Mouse (Mus musculus) intestine, embryonic 14.5 days (tissue): Measurements from ENCODE around the gene Grin3b. TPM values are rescaled to one million over a fixed set of nuclear protein-coding genes. Genes with fewer than 3 reads are reported as not detected.

ENCODE experiments used
- ATAC-seq: fragments of 200-750 bp; cut with Nextera tagmentation; replicated peaks from 2 replicates; pipeline ENCODE4 v1.8.0; 2017; ENCODE audit warnings: low read depth, moderate number of reproducible peaks, moderate TSS enrichment, moderate library complexity; ENCODE audit not compliant: low FRiP score, low TSS enrichment
- DNase-seq: peaks from one replicate; pipeline ENCODE4 v3.0.0-alpha.2; 2018; ENCODE audit warnings: low spot score
- H3K27ac ChIP-seq: fragments of 300-500 bp; sonication (generic); 2 replicates; pipeline ENCODE4 v1.5.1; 2014; ENCODE audit warnings: low read depth, mild to moderate bottlenecking, control low read depth
- H3K27me3 ChIP-seq: fragments of 300-500 bp; sonication (generic); replicated peaks from 2 replicates; pipeline ENCODE4 v1.6.1; 2014; ENCODE audit warnings: low read length, control low read depth; ENCODE audit not compliant: control insufficient read depth, insufficient read depth
- H3K36me3 ChIP-seq: fragments of 300-500 bp; sonication (generic); 2 replicates; pipeline ENCODE4 v1.6.1; 2014; ENCODE audit warnings: low read length, control low read depth; ENCODE audit not compliant: control insufficient read depth, insufficient read depth
- H3K4me1 ChIP-seq: fragments of 300-500 bp; sonication (generic); replicated peaks from 2 replicates; pipeline ENCODE4 v1.6.1; 2014; ENCODE audit warnings: low read length, control low read depth, mixed read lengths; ENCODE audit not compliant: control insufficient read depth, insufficient read depth
- H3K4me2 ChIP-seq: fragments of 300-500 bp; sonication (generic); 2 replicates; pipeline ENCODE4 v1.6.1; 2014; ENCODE audit warnings: low read length
- H3K4me3 ChIP-seq: fragments of 300-500 bp; sonication (generic); 2 replicates; pipeline ENCODE4 v1.5.1; 2014; ENCODE audit warnings: low read depth, low read length, control low read depth, mixed read lengths
- H3K9ac ChIP-seq: fragments of 300-500 bp; sonication (generic); 2 replicates; pipeline ENCODE4 v1.6.1; 2014; ENCODE audit warnings: mild to moderate bottlenecking, low read length
- H3K9me3 ChIP-seq: fragments of 300-500 bp; sonication (generic); 2 replicates; pipeline ENCODE4 v1.6.1; 2016; ENCODE audit warnings: low read length, control low read depth; ENCODE audit not compliant: control insufficient read depth
- WGBS: fragments of 180-500 bp; shearing (Covaris S2); extraction: QIAGEN DNeasy Blood & Tissue Kit; methylation state at CpG from one replicate; pipeline ENCODE4 v1.1.7; 2014; 5-methylcytosine and 5-hydroxymethylcytosine counted together
- polyA plus RNA-seq: library from polyadenylated mRNA; unstranded; fragments of >200 nt; fragmentation: Nextera tagmentation; extraction: Ambion mirVana; gene quantifications from 2 replicates; pipeline ENCODE4 v1.2.1, GENCODE M21; 2014

Grin3b gene
- polyA plus RNA-seq = 0.23 and 0.28 TPM in 2 replicates

- whole genome bisulfite sequencing = 8% methylated on average over 43 of the region's 47 CpGs
- no peak; the same call in 1 of the 2 replicates for ATAC-seq
These were observed at the start of gene Grin3b for GRCm38 (mm10) chr10:79970415-79971182. Grin3b (plus strand) TSS chr10:79970715.

DNA sequence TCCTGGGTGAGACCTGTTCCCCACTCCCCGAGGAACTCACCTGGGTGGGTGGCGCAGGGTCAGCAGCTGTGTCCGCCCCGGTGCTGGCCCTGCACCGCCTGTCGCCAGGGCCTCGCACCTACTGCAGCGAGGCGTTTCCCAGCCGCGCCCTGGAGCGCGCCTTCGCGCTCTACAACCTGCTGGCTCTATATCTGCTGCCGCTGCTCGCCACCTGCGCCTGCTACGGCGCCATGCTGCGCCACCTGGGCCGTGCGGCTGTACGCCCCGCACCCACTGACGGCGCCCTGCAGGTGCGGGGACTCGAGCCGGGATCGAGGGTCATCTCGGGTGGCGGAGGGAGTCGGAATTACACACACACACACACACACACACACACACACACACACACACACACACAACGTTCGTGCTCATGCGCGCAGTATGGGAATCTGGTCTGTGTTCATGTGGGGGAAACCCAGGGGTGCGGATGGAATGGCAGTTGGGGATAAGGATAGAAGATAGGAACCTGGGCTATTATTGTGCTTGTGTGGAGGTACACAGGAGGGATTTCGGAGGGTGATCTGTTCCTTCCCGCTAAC is 49.5 kb upstream of the Grin3b start, which contains the start of gene R3hdm4:
Gene R3hdm4, minus strand, starts transcription at position 251 of the 578 bp plus-strand sequence.
- Histone ChIP-seq H3K4me1 (peaks cover 30% of the 10 kb centered on the region), H3K9ac (peak within 1 kb of the TSS; percentile 21; the same call in 1 of the 2 replicates), H3K27me3 (peaks cover 57% of the 10 kb centered on the region), H3K4me2 (peak within 1 kb of the TSS; percentile 47), H3K27ac (no peak within 1 kb of the TSS), H3K9me3 (no peaks in the 10 kb centered on the region), H3K4me3 (peak within 1 kb of the TSS; percentile 24), H3K36me3 (no peaks in the 10 kb centered on the region)
- DNase-seq = peak; percentile 61
- no peak for ATAC-seq
- WGBS = 3% methylated on average over 41 of the region's 41 CpGs

More at GRCm38 (mm10) chr10:79970415-79971182, at the start of gene Grin3b:
- H3K4me3 ChIP-seq = peak within 1 kb of the TSS; percentile 45
- H3K27ac ChIP-seq = no peak within 1 kb of the TSS
- H3K9me3 ChIP-seq = no peaks in the 10 kb centered on the region
- H3K36me3 ChIP-seq = peaks cover 33% of the 10 kb centered on the region
- peak; percentile 67 for DNase-seq
- H3K4me2 ChIP-seq = peak within 1 kb of the TSS; percentile 56
- H3K27me3 ChIP-seq = peaks cover 22% of the 10 kb centered on the region
- no peaks in the 10 kb centered on the region; the same call in none of the 2 replicates for H3K4me1 ChIP-seq
- peak within 1 kb of the TSS; percentile 34; the same call in 1 of the 2 replicates for H3K9ac ChIP-seq

DNA sequence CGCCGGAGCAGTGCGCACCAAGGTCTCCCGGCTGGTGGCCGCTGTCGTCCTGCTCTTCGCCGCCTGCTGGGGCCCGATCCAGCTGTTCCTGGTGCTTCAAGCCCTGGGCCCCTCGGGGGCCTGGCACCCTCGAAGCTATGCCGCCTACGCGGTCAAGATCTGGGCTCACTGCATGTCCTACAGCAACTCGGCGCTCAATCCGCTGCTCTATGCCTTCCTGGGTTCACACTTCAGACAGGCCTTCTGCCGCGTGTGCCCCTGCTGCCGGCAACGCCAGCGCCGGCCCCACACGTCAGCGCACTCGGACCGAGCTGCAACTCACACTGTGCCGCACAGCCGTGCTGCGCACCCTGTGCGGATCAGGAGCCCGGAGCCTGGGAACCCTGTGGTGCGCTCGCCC is 48.9 kb upstream of the Grin3b start:
- H3K9me3 ChIP-seq = no peaks in the 10 kb centered on the region
- peaks cover 57% of the 10 kb centered on the region for H3K27me3 ChIP-seq
- peak overlapping the region; percentile 21; the same call in 1 of the 2 replicates for H3K9ac ChIP-seq
- no peak for ATAC-seq
- peak overlapping the region; percentile 24 for H3K4me3 ChIP-seq
- no peaks in the 10 kb centered on the region for H3K36me3 ChIP-seq
- H3K4me2 ChIP-seq = peak overlapping the region; percentile 47
- DNase-seq = peak; percentile 74
- H3K4me1 ChIP-seq = peaks cover 32% of the 10 kb centered on the region
- 2% methylated on average over 34 of the region's 34 CpGs for WGBS
- no peak overlapping the region for H3K27ac ChIP-seq

DNA sequence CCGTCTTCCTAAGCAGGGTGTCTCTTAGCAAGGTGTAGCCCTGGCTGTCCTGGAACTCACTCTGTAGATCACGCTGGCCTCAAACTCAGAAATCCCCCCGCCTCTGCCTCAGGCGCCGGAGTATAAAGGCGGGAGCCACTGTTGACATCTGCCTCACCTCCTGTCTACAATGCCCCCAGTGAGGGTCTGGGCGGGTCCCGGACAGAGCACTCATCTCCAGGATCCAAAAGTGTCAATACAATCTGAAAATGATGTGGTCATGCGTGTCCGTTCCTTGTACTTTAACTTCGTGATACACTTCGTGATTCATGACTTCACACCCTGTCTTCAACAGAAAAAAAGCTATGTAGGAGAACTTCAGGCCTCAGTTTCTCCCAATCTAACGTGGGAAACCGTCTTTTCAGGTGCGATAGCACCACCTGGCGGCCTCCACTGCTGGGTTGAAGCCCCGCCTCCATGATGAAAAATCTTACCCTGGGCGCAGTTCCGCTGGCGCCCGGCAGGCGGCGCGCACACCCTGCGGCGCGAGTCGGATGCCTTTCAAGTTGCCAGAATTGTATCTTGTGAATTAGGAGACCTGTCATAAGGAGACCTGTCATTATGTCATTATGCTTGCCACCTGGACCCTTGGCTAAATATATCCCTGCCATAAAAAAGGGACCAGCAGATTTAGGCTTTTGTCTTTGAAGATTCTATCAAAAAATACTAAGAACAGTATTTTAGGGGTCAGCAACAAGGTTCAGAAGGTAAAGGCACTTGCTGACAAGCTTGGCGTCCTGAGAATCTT is 45.3 kb upstream of the Grin3b start:
- ATAC-seq = no peak
- no peak overlapping the region; the same call in 1 of the 2 replicates for H3K4me3 ChIP-seq
- WGBS = 12% methylated on average over 29 of the region's 29 CpGs
- H3K4me2 ChIP-seq = peak overlapping the region; percentile 88
- peaks cover 29% of the 10 kb centered on the region for H3K27me3 ChIP-seq
- H3K9me3 ChIP-seq = no peaks in the 10 kb centered on the region
- no peak overlapping the region for H3K9ac ChIP-seq
- no peak overlapping the region for H3K27ac ChIP-seq
- DNase-seq = peak; percentile 96
- H3K36me3 ChIP-seq = no peaks in the 10 kb centered on the region
- peaks cover 27% of the 10 kb centered on the region for H3K4me1 ChIP-seq

DNA sequence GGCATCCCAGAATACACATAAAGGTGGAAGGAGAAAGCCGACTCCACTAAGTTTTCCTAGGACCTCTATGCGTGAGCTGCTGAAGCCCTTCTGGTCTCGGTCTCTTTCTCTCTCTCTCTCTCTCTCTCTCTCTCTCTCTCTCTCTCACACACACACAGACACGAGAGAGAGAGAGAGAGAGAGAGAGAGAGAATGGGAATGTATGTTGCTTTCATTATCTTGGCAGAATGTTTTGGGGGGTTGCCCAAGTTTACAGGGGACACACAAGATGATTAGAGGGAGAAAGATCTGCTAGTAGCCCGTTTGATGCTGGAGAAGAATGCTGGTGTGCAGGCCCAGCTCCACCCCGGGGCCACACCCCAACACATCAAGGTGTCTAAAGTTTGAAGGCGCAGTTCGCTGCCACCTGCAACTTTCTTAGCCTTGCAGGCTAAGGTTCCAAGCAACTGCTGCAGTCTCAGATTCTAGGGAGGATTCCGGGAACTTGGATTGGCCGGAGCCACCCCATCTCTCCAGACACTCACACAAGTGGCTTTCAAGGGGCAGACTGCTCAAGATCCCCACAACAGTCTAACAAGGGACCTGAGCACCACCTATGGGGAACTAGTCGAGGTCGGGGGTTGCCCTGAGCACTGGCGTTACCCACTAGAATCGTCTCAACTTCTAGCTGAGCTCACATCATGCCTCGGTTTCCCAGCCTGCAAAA is 44.6 kb upstream of the Grin3b start:
- DNase-seq (peak; percentile 69), ATAC-seq (no peak)
- Histone ChIP-seq H3K4me2 (peak overlapping the region; percentile 88), H3K27ac (peak overlapping the region; percentile 80; the same call in 1 of the 2 replicates), H3K36me3 (peaks cover 5% of the 10 kb centered on the region; the same call in 1 of the 2 replicates), H3K27me3 (peaks cover 22% of the 10 kb centered on the region), H3K4me1 (peaks cover 27% of the 10 kb centered on the region), H3K9ac (peak overlapping the region; percentile 76), H3K9me3 (no peaks in the 10 kb centered on the region), H3K4me3 (peak overlapping the region; percentile 58)
- WGBS = 5% methylated on average over 15 of the region's 15 CpGs

DNA sequence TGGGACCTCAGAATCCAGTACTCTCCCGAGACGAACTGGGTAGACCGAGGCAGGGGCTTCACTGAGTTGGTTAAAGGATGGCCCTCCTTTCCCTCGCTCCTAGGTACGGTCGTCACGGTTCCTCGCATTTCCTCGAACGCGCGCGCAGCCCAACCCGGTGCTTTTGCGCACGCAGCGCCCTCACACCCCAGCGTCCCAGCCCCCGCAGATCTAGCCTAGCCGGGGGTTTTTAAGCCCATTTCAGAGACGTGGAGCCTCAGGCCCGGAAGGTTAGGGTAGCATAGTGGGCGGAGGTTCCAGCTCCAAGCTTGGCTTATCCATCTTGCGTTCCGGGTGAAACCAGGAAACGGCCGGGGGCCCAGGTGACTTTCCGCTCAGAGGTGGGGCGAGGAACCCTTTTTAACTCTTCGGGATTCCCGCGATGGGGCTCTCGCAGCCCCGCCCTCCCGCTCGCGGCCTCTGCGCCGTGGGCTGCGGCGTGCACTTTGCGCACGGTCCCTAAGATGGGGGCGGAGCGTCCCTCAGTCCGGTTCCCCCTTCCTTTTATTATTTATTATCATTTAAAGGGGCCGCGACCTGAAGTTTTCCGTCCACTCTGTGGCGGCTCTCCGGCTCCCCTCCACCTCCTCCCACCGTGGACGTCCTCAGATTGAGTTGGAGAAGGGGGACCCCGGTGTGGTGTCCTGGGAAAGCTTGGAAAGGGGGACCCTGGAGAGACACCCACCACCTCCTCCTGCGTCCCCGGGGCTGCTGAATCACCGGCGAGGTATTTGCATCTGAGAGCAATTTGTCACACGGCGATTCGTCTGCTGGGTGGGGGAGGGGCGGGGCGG is 43.8 kb upstream of the Grin3b start, which contains the start of gene Arid3a:
Gene Arid3a, plus strand, starts transcription at position 553 of the 833 bp plus-strand sequence.
- H3K9me3 ChIP-seq = no peaks in the 10 kb centered on the region
- H3K4me2 ChIP-seq = peak within 1 kb of the TSS; percentile 88
- peak within 1 kb of the TSS; percentile 58 for H3K4me3 ChIP-seq
- H3K27me3 ChIP-seq = peaks cover 14% of the 10 kb centered on the region
- ATAC-seq (peak; percentile 83), DNase-seq (peak; percentile 95)
- peak within 1 kb of the TSS; percentile 76 for H3K9ac ChIP-seq
- peaks cover 22% of the 10 kb centered on the region for H3K4me1 ChIP-seq
- WGBS = under 1% methylated on average over 63 of the region's 63 CpGs
- H3K27ac ChIP-seq = peak within 1 kb of the TSS; percentile 80
- H3K36me3 ChIP-seq = peaks cover 12% of the 10 kb centered on the region

GRCm38 (mm10) chr10:79927324-79928029 is 43.0 kb upstream of the Grin3b start:
- H3K4me3 ChIP-seq = peak overlapping the region; percentile 58
- peak overlapping the region; percentile 88 for H3K4me2 ChIP-seq
- H3K36me3 ChIP-seq = peaks cover 19% of the 10 kb centered on the region
- WGBS = 1% methylated on average over 53 of the region's 54 CpGs
- H3K9ac ChIP-seq = peak overlapping the region; percentile 76
- no peaks in the 10 kb centered on the region for H3K9me3 ChIP-seq
- peaks cover 7% of the 10 kb centered on the region; the same call in 1 of the 2 replicates for H3K27me3 ChIP-seq
- peaks cover 27% of the 10 kb centered on the region for H3K4me1 ChIP-seq
- peak overlapping the region; percentile 80 for H3K27ac ChIP-seq
- ATAC-seq (peak; percentile 21; the same call in 1 of the 2 replicates), DNase-seq (peak; percentile 87)
